ENCODE assay signal across 8 mouse cellular contexts in genomic region chr13:21172241-21173027, GRCm38 (mm10). TPM values are rescaled to one million over a fixed set of nuclear protein-coding genes. Genes with fewer than 3 reads are reported as not detected.
DNase-seq lines count a peak whose midpoint lies in the region; ATAC-seq lines count a peak whose summit lies in the region.

No protein-coding gene starts in this region.

- H3K9me3 ChIP-seq in hindbrain, embryonic 12.5 days (replicated peaks): no peaks in the 10 kb centered on the region

- H3K4me3 ChIP-seq in hindbrain, embryonic 12.5 days: peak overlapping the region; percentile 41
- H3K4me3 ChIP-seq in macrophage (ENCODE audit: inconsistent target): peak overlapping the region; percentile 36

- peaks cover 11% of the 10 kb centered on the region for H3K4me1 ChIP-seq in hindbrain, embryonic 12.5 days

- H3K79me2 ChIP-seq in macrophage (ENCODE audit: inconsistent target): no peaks in the 10 kb centered on the region

- intact Hi-C loops in left cerebral cortex, postnatal 10 days (cut with DNase I): loop anchor here (2.0 to 5.0 kb wide), 2 partner anchors 105 to 154 kb away; no protein-coding TSS in a partner anchor

- H3K9ac ChIP-seq in hindbrain, embryonic 12.5 days: no peak overlapping the region

- peak; percentile 31 for ATAC-seq in frontal cortex, adult (ENCODE audit: low TSS enrichment)
- ATAC-seq in hindbrain, embryonic 12.5 days (ENCODE audit: low FRiP score): peak; percentile 49

- peak; percentile 65 to 70 for DNase-seq in adrenal gland, adult 18-20 months (ENCODE audit: low spot score in 2 of 2)
- DNase-seq in adrenal gland, adult 8-10 months: no peak
- DNase-seq in cerebellum, adult 9-11 months: peak; percentile 72
- peak; percentile 68 to 76 for DNase-seq in left cerebral cortex, postnatal 10 days (ENCODE audit: extremely low spot score in 1 of 2, low spot score in 2 of 2)
- peak; percentile 58 for DNase-seq in right cerebral cortex, postnatal 25 days

- H3K36me3 ChIP-seq in hindbrain, embryonic 12.5 days: no peaks in the 10 kb centered on the region
- H3K36me3 ChIP-seq in macrophage (ENCODE audit: inconsistent target): no peaks in the 10 kb centered on the region

- no peak overlapping the region for H3K27ac ChIP-seq in hindbrain, embryonic 12.5 days
- no peak overlapping the region for H3K27ac ChIP-seq in macrophage

- no peaks in the 10 kb centered on the region for H3K27me3 ChIP-seq in hindbrain, embryonic 12.5 days

- under 1% methylated on average over 16 of the region's 16 CpGs for WGBS in hindbrain, embryonic 12.5 days
- WGBS in macrophage (ENCODE audit: missing documents): 2% methylated on average over 16 of the region's 16 CpGs

- peak overlapping the region; percentile 86 for H3K4me2 ChIP-seq in hindbrain, embryonic 12.5 days (replicated peaks)

RNA-seq across cellular contexts. Expression of gene Trim27, which starts 6.8 kb away (rescaled TPM):
- 10 to 100 TPM; 45.3 to 49.9 TPM for total RNA-seq in adrenal gland, adult 18-20 months (2021)
- 10 to 100 TPM; 46.8 to 54.3 (median 52.6) TPM for total RNA-seq in adrenal gland, adult 8-10 months (2022)
- 127 and 130 TPM in 2 replicates for polyA plus RNA-seq in hindbrain, embryonic 12.5 days (2016; fragmentation: Nextera tagmentation; extraction: Ambion mirVana)
- total RNA-seq in left cerebral cortex, postnatal 10 days (2021): 10 to 100 TPM; 43.1 to 45.0 TPM
- total RNA-seq in macrophage (2018; cell fraction: chromatin; rRNA removed): 10 to 100 TPM in 24 of 26 experiments, 1 to 10 TPM in 2; 4.3 to 52.1 (median 25.5) TPM
- total RNA-seq in macrophage (2018; cell fraction: cytosol; rRNA removed): 10 to 100 TPM; 22.7 to 50.8 (median 44.2) TPM
- total RNA-seq in macrophage (2018; cell fraction: nucleus; rRNA removed): 10 to 100 TPM in 25 of 26 experiments, 1 to 10 TPM in 1; 9.8 to 66.8 (median 25.0) TPM
- 29.7 to 59.8 TPM (median 37.0 TPM) in 3 replicates for polyA plus RNA-seq in macrophage (2018)

RNA-seq across cellular contexts. Expression of gene Olfr1368, which starts 26.8 kb away (rescaled TPM):
- not detected for total RNA-seq in adrenal gland, adult 18-20 months (2021)
- total RNA-seq in adrenal gland, adult 8-10 months (2022): not detected
- polyA plus RNA-seq in hindbrain, embryonic 12.5 days (2016; fragmentation: Nextera tagmentation; extraction: Ambion mirVana): not detected in 2 replicates
- not detected for total RNA-seq in left cerebral cortex, postnatal 10 days (2021)
- total RNA-seq in macrophage (2018; cell fraction: chromatin; rRNA removed): not detected
- total RNA-seq in macrophage (2018; cell fraction: cytosol; rRNA removed): not detected
- total RNA-seq in macrophage (2018; cell fraction: nucleus; rRNA removed): not detected
- polyA plus RNA-seq in macrophage (2018): not detected in 3 replicates

RNA-seq across cellular contexts. Expression of gene Olfr263, which starts 43.0 kb away (rescaled TPM):
- total RNA-seq in adrenal gland, adult 18-20 months (2021): not detected
- total RNA-seq in adrenal gland, adult 8-10 months (2022): not detected
- polyA plus RNA-seq in hindbrain, embryonic 12.5 days (2016; fragmentation: Nextera tagmentation; extraction: Ambion mirVana): not detected in 2 replicates
- not detected for total RNA-seq in left cerebral cortex, postnatal 10 days (2021)
- total RNA-seq in macrophage (2018; cell fraction: chromatin; rRNA removed): not detected
- not detected for total RNA-seq in macrophage (2018; cell fraction: cytosol; rRNA removed)
- not detected for total RNA-seq in macrophage (2018; cell fraction: nucleus; rRNA removed)
- not detected in 3 replicates for polyA plus RNA-seq in macrophage (2018)
